Mouse (Mus musculus) neutrophil, adult 59 days (primary cell): ENCODE measurements around the gene Nlrp1b. TPM values are rescaled to one million over a fixed set of nuclear protein-coding genes. Genes with fewer than 3 reads are reported as not detected.

Source experiments
- total RNA-seq, 2 experiments: library from RNA; stranded (reverse); gene quantifications; 1 replicate in 1 of 2; 2 replicates in 1 of 2; pipeline ENCODE4 v1.2.4; 2023

Gene Nlrp1b
- total RNA-seq, result 10 to 100 TPM in 1 of 2 experiments, 1 to 10 TPM in 1; 7.2 to 10.6 TPM

GRCm38 (mm10) chr11:71230684-71231480 lies at the start of gene Nlrp1b:
Gene Nlrp1b, minus strand, starts transcription at chr11:71230733.

GRCm38 (mm10) chr11:71144661-71145060 lies 85.9 kb downstream of the Nlrp1b start, which contains the start of gene Nlrp1a:
Gene Nlrp1a, minus strand, starts transcription at chr11:71144704.

Other genes starting within 250 kb of the Nlrp1b start
- gene C1qbp, start 247.7 kb downstream of the Nlrp1b start, total RNA-seq, result 10 to 100 TPM; 45.7 to 48.5 TPM
- gene Dhx33, start 226.3 kb downstream of the Nlrp1b start, total RNA-seq, result 1 to 10 TPM; 5.6 to 7.2 TPM
- 10 to 100 TPM; 14.8 to 15.3 TPM for gene Mis12, start 211.1 kb downstream of the Nlrp1b start, total RNA-seq
- gene Derl2, start 210.9 kb downstream of the Nlrp1b start, total RNA-seq, result 10 to 100 TPM; 22.7 to 34.5 TPM
- not detected for gene 6330403K07Rik, start 197.2 kb downstream of the Nlrp1b start, total RNA-seq
- 10 to 100 TPM in 1 of 2 experiments, 1 to 10 TPM in 1; 8.7 to 15.4 TPM for gene Nlrp1a, start 86.0 kb downstream of the Nlrp1b start, total RNA-seq